Comparison of ENCODE assay signal across 8 mouse cellular contexts in genomic region chr11:62560463-62561016, GRCm38 (mm10). TPM values are rescaled to one million over a fixed set of nuclear protein-coding genes. Genes with fewer than 3 reads are reported as not detected.
A peak's percentile ranks its signal among the peaks of the same experiment; 100 is the strongest.
DNase-seq lines count a peak whose midpoint lies in the region; ATAC-seq lines count a peak whose summit lies in the region.

No protein-coding gene starts in this region.

- H3K9ac ChIP-seq in kidney, embryonic 15.5 days: peak overlapping the region; percentile 25; the same call in 1 of the 2 replicates
- peak overlapping the region; percentile 32; the same call in 1 of the 2 replicates for H3K9ac ChIP-seq in heart, embryonic 16.5 days (ENCODE audit: low read length)
- H3K9ac ChIP-seq in liver, embryonic 13.5 days: peak overlapping the region; percentile 59

- no peak for DNase-seq in kidney, adult 18-20 months
- no peak for DNase-seq in liver, embryonic 13.5 days
- DNase-seq in spleen, adult 18-20 months: no peak
- DNase-seq in urinary bladder, adult 2 months (ENCODE audit: low spot score): no peak

- no peaks in the 10 kb centered on the region for H3K9me3 ChIP-seq in kidney, embryonic 15.5 days (replicated peaks)
- no peaks in the 10 kb centered on the region for H3K9me3 ChIP-seq in heart, embryonic 16.5 days (replicated peaks; ENCODE audit: control insufficient read depth, low read length)
- H3K9me3 ChIP-seq in liver, embryonic 13.5 days (replicated peaks): no peaks in the 10 kb centered on the region

- H3K4me3 ChIP-seq in kidney, embryonic 15.5 days (replicated peaks): peak overlapping the region; percentile 42
- H3K4me3 ChIP-seq in heart, embryonic 16.5 days (ENCODE audit: low read length): peak overlapping the region; percentile 48
- peak overlapping the region; percentile 52 for H3K4me3 ChIP-seq in liver, embryonic 13.5 days (replicated peaks)

- peaks cover 18% of the 10 kb centered on the region for H3K4me1 ChIP-seq in kidney, embryonic 15.5 days
- H3K4me1 ChIP-seq in heart, embryonic 16.5 days (ENCODE audit: control insufficient read depth, insufficient read depth, low read length): peaks cover 3% of the 10 kb centered on the region; the same call in 1 of the 2 replicates
- peaks cover 16% of the 10 kb centered on the region for H3K4me1 ChIP-seq in liver, embryonic 13.5 days (replicated peaks)

- peak overlapping the region; percentile 76 for H3K4me2 ChIP-seq in kidney, embryonic 15.5 days
- H3K4me2 ChIP-seq in heart, embryonic 16.5 days (ENCODE audit: low read depth, low read length): peak overlapping the region; percentile 66
- H3K4me2 ChIP-seq in liver, embryonic 13.5 days: peak overlapping the region; percentile 73

- H3K27me3 ChIP-seq in kidney, embryonic 15.5 days: no peaks in the 10 kb centered on the region
- no peaks in the 10 kb centered on the region for H3K27me3 ChIP-seq in heart, embryonic 16.5 days (ENCODE audit: control insufficient read depth, insufficient read depth, low read length)
- no peaks in the 10 kb centered on the region for H3K27me3 ChIP-seq in liver, embryonic 13.5 days

- H3K36me3 ChIP-seq in kidney, embryonic 15.5 days: peaks cover under 1% of the 10 kb centered on the region; the same call in 1 of the 2 replicates
- no peaks in the 10 kb centered on the region for H3K36me3 ChIP-seq in heart, embryonic 16.5 days (ENCODE audit: control insufficient read depth, insufficient read depth)
- 0 out of 2 replicates have a peak, but pooled peaks cover under 1% of the 10 kb centered on the region for H3K36me3 ChIP-seq in liver, embryonic 13.5 days

- no peak for ATAC-seq in kidney, embryonic 15.5 days (replicated peaks; ENCODE audit: low FRiP score)
- ATAC-seq in common myeloid progenitor, adult 5-6 weeks (replicated peaks; ENCODE audit: low read depth, poor library complexity, severe bottlenecking): peak; percentile 20; the same call in 1 of the 2 replicates
- ATAC-seq in heart, embryonic 16.5 days (replicated peaks; ENCODE audit: extremely low read depth, insufficient read depth, low FRiP score): no peak
- no peak for ATAC-seq in liver, embryonic 13.5 days (ENCODE audit: low read depth)
- 0 out of 2 replicates have a peak, but pooled peaks have one; percentile 23 for ATAC-seq in neutrophil, adult 5-6 weeks (ENCODE audit: extremely low read depth, insufficient number of reproducible peaks, low FRiP score, poor library complexity, severe bottlenecking)

- no peak overlapping the region for H3K27ac ChIP-seq in kidney, embryonic 15.5 days
- no peak overlapping the region for H3K27ac ChIP-seq in heart, embryonic 16.5 days (ENCODE audit: low read length)
- H3K27ac ChIP-seq in liver, embryonic 13.5 days: no peak overlapping the region

- 37% methylated on average over 43 of the region's 43 CpGs for WGBS in kidney, embryonic 15.5 days
- WGBS in heart, embryonic 16.5 days: 27% methylated on average over 43 of the region's 43 CpGs
- 34% methylated on average over 43 of the region's 43 CpGs for WGBS in liver, embryonic 13.5 days (ENCODE audit: insufficient replicate concordance)

RNA-seq across cellular contexts. Expression of gene Ubb, which starts 9.6 kb away (rescaled TPM):
- polyA plus RNA-seq in kidney, embryonic 15.5 days (2015; fragmentation: Nextera tagmentation; extraction: Ambion mirVana): 3,192 and 3,248 TPM in 2 replicates
- 1,111 and 1,232 TPM in 2 replicates for total RNA-seq in common myeloid progenitor, adult 5-6 weeks (2017)
- 2,482 and 2,483 TPM in 2 replicates for polyA plus RNA-seq in heart, embryonic 16.5 days (2015; fragmentation: Nextera tagmentation; extraction: Ambion mirVana)
- 1,519 and 1,558 TPM in 2 replicates for polyA plus RNA-seq in liver, embryonic 13.5 days (2015; fragmentation: Nextera tagmentation; extraction: Ambion mirVana)
- total RNA-seq in neutrophil, adult 5-6 weeks (2017): 1,420 and 1,558 TPM in 2 replicates
- polyA plus RNA-seq in urinary bladder, adult 2 months (2012; rRNA removed): 2,108 and 2,141 TPM in 2 replicates

RNA-seq across cellular contexts. Expression of gene Trpv2, which starts 13.7 kb away (rescaled TPM):
- polyA plus RNA-seq in kidney, embryonic 15.5 days (2015; fragmentation: Nextera tagmentation; extraction: Ambion mirVana): 3.5 and 6.4 TPM in 2 replicates
- total RNA-seq in common myeloid progenitor, adult 5-6 weeks (2017): 13.0 and 15.9 TPM in 2 replicates
- 6.1 and 6.8 TPM in 2 replicates for polyA plus RNA-seq in heart, embryonic 16.5 days (2015; fragmentation: Nextera tagmentation; extraction: Ambion mirVana)
- polyA plus RNA-seq in liver, embryonic 13.5 days (2015; fragmentation: Nextera tagmentation; extraction: Ambion mirVana): 6.6 and 7.2 TPM in 2 replicates
- total RNA-seq in neutrophil, adult 5-6 weeks (2017): 62.7 and 66.9 TPM in 2 replicates
- 52.6 and 62.0 TPM in 2 replicates for polyA plus RNA-seq in urinary bladder, adult 2 months (2012; rRNA removed)

RNA-seq across cellular contexts. Expression of gene Cenpv, which starts 21.5 kb away (rescaled TPM):
- polyA plus RNA-seq in kidney, embryonic 15.5 days (2015; fragmentation: Nextera tagmentation; extraction: Ambion mirVana): 19.4 and 20.0 TPM in 2 replicates
- 13.4 and 18.7 TPM in 2 replicates for total RNA-seq in common myeloid progenitor, adult 5-6 weeks (2017)
- polyA plus RNA-seq in heart, embryonic 16.5 days (2015; fragmentation: Nextera tagmentation; extraction: Ambion mirVana): 18.0 and 21.4 TPM in 2 replicates
- polyA plus RNA-seq in liver, embryonic 13.5 days (2015; fragmentation: Nextera tagmentation; extraction: Ambion mirVana): 17.8 and 19.6 TPM in 2 replicates
- total RNA-seq in neutrophil, adult 5-6 weeks (2017): 1.7 and 9.0 TPM in 2 replicates
- polyA plus RNA-seq in urinary bladder, adult 2 months (2012; rRNA removed): 30.7 and 38.1 TPM in 2 replicates

Comparison
In these comparisons a context has a peak if more than half of its experiments do, and no peak if none do; other contexts are left out.
1. ATAC-seq: peak in common myeloid progenitor, adult 5-6 weeks (single experiment) and neutrophil, adult 5-6 weeks (single experiment); none in kidney, embryonic 15.5 days (single experiment), heart, embryonic 16.5 days (single experiment) and liver, embryonic 13.5 days (single experiment).
2. Peak in every context shown above with its lines, with median percentiles within 50 percentile points of each other: H3K4me2 ChIP-seq, H3K4me3 ChIP-seq and H3K9ac ChIP-seq.